Mouse (Mus musculus) frontal cortex, postnatal 10 days (tissue): ENCODE measurements around the gene Dcst1.
A peak's percentile ranks its signal among the peaks of the same experiment; 100 is the strongest.

Experiments
- DNase-seq, 2 experiments: peaks; one replicate each; pipeline ENCODE4 v3.0.0; 2022; ENCODE audit warnings: low spot score in 2 of 2, mixed read lengths in 1 of 2

Gene Dcst1

DNA sequence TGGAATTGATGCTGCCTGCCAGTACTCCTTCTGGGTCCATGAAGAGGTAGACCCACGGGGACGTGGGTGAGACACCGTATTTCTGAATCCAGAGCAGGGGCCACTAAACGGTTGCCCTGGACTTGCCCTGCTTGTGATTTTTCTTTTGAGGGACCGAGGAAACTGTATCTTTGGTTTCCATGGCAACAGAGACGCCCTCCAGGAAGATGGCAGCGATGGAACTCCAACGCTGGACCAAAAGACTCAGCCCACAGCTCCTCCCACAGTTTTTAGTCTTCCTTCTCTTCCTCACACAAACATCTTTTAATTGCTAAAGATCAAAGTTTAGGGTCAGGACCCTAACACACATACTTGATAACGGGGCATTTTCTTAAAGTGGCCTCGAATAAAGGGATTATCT lies 33.0 kb downstream of the Dcst1 start:
- no peak for DNase-seq

GRCm38 (mm10) chr3:89331561-89331960 lies 33.5 kb downstream of the Dcst1 start:
- no peak for DNase-seq

- no peak for DNase-seq
Observed at GRCm38 (mm10) chr3:89330948-89331347, 34.1 kb downstream of the Dcst1 start.

- no peak for DNase-seq
Observed at GRCm38 (mm10) chr3:89330346-89330745, 34.7 kb downstream of the Dcst1 start.

DNA sequence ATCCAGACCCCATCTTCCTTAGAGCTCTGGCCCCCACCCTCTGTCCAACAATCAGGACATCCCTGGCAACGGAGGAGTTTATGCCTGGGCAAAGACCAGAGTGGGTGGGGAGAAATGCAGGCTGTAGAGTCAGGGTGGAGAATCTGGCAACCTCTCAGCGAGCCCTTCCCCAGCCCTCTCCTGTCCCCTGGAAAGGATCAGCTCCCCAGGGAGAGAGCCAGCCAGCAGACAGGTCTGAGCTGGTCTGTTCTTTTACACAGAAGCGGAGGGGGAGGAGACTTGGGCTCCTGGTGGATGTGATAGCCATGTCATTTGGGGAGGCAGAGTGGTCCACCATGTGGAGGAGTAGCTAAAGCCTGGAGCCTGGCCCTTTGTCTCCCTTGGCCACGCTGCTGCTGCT lies 36.4 kb downstream of the Dcst1 start:
- no peak for DNase-seq

GRCm38 (mm10) chr3:89327371-89327870 lies 37.6 kb downstream of the Dcst1 start:
- DNase-seq = no peak

DNA sequence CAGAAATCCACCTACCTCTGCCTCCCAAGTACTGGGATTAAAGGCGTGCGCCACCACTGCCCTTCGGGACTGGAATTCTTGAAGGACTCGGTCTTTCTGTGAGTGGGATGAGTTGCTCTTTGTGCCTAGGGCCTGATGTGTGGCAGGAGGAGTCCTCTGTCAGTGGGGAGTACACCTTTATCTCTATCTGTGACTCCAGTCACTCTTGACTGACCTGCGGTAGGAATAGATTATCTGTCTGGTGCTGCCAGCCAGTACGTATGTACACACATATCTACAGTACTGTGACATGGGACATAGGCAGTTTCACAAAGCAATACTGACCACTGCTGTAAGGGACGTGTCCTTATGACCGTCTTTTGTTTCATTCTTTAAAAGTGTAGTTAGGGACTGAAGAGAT lies 39.2 kb downstream of the Dcst1 start:
- DNase-seq = no peak

DNA sequence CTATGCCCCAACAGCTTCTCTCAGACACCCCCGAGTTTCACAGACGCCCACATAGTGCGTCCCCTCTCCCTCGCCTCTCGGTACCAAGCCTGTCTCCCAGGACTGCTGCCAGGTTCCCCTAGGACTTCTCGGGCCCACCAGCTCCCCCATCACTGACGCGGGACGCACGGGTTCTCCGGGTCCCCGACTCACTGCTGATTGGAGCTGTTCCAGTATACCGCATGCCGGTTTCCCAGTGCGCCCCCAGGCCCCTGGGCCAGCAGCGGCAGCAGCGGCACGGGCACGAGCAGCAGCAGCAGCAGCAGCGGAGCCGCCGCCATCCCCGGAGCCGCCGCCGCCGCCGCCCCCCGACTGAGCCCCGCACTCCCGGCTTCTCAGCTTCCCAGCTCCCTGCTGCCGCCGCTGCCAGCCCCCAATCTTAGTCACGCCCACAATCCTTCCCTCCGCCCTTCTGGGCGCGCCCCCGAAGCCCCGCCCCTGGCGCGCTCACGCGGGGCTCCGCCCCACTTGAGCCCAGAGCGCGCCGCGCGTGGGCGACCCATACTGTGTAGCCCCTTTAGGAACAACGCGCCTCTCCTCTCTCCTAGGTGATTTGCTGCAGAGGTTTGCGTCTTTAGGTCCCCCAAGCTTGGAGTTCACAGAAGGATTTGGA lies 42.4 kb downstream of the Dcst1 start, which contains the start of gene Efna3:
Efna3 (minus strand) TSS at position 452 of the 652 bp plus-strand sequence.
- peak; percentile 84 to 88 for DNase-seq

- no peak for DNase-seq
Observed at GRCm38 (mm10) chr3:89322131-89322500, 42.9 kb downstream of the Dcst1 start.

DNA sequence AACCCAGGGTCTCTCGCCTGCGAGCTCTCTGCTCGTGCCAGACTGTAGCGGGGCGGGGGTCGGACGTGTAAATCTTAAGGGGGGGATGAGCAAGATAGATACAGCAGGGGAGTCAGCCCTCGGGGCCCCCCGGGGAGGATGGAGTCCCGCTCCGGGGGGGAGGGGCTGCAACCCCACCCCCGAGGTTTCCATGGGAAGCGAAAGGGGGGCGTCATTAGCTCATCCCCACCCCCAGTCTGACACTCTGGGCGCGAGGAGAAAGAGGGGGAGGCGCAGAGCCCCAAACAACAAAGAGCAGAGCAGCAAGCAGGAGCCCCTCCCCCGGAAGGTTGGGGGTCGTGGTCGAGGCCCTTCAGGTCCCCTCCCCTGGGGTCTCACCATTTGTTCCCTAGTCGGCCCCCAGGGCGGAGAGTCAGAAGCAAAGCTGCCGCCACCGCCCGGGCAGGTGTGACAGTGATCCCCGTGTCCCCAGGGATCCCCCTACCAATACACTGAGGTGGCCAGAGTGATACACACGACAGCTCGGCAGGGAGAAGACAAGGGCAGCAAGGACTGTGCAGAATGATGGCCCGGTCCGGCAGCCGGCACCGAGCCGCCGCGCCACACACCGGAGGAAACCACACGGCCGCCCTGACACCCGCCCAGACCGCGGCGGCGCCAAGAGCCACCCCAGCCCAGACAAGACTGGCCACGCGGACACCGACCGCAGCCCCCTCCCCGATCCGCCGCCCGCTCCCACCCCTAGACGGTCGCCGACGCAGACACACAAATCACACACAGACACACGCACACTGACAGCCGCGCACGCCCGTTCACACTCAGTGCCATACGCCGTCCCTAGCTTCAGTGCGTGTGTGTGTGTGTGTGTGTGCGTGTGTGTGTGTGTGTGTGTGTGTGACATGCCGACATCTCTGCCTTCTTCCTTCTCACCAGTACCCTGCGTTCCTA lies 43.6 kb downstream of the Dcst1 start:
- peak; percentile 56 to 65 for DNase-seq

GRCm38 (mm10) chr3:89320581-89321182 lies 44.4 kb downstream of the Dcst1 start:
- DNase-seq = peak; percentile 68 to 81

DNA sequence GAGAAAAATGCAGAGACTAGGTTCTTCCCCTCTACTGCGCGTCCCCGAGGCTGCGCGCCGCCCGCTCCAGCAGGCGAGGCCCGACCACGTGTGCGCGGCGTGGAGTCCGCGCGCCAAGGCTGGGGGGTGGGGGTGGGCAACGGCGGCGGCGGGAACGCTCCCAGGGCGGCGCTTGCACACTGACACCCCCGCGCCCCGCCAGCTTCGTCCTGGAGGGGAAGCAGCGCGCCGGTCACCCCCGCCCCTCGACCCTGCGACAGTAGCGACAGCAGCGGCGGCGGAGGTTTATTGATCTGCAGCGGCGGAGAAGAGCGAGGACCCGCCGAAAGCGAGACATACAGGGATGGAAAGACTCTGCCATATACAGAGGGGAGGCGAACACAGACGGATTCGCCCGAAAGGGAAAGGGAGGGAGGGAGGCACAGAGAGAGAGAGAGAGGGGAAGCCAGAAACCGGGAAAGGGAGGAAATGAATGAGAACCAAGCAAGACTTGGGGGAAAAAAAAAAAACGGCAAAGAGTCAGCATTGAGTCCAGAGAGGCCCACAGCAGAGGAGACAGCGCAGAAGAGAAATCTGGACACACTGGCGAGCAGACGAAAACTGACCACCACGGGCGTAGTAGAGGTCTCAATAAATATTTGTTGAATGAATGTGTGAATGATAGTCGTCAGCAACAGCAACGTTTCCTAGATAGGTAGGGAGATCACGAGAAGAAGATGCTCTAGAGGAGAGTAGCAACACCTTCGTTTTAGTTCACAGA lies 45.3 kb downstream of the Dcst1 start:
- peak in 1 of 2 experiments; percentile 62 for DNase-seq

DNA sequence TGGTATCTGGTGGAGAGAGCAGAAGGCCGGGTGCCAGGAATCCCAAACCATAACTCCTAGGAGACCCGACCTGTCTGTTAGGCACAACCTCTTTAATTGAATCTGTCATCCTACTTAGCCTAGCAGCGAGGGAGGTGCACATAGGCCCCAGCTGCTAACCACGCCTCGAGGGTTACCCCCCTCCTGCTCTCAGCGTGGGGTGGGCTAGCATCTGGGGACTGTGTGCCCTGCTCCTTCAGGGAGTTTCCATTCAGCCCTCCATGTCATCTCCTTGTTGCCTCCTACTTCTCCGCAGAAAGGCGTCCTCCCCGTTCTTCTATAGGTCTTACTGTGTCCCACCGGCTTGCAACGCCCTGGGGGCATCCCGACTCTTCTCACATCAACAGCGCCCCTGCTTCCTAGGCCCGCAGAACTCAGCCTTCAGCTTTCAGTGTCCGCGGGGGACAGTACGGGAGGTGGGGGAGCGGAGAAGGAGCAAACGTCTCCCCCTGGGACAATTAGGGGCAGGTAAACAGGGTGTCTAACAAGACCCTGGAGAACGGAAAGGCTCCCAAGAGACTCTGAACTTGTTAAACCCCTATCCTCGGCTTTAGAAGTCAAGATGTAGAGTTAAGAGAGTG lies 46.0 kb downstream of the Dcst1 start:
- no peak for DNase-seq

DNA sequence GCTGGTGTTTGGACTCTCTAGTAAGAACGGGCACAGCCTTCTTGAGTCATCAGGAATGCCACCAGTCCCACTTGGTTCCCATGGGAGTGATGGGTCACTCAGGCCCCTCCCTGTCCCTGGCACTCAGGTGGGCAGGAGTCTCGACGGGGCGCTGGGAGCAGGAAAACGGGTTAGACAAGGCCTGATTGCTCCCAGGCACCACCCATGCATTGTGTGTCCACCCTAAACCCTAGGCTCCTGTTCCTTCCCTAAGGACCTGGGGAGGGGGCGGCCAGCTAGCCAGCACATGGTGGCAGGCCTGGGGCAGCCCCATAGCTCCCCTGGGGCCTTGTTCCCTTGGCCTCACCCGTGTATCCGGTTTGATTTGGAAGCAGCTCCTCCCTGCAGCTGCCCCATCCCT lies 46.7 kb downstream of the Dcst1 start:
- DNase-seq = no peak

DNA sequence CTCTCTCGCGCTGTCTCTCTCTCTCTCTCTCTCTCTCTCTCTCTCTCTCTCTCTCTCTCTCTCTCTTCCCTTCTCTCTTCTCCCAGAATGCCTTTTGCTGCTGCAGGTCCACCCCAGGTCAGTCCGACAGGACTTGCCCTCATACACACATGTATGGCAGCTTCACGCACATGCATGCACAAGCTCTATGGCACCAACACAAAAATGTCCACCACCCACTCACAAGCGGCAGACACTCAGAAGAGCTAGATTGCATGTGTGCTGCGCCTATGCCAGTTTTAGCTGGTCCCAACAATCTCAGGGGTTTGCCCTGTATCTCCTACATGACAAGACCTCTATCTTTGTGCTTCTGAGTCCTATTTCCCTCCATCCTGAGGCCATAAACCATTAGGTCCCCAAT lies 47.8 kb downstream of the Dcst1 start:
- DNase-seq = no peak

DNA sequence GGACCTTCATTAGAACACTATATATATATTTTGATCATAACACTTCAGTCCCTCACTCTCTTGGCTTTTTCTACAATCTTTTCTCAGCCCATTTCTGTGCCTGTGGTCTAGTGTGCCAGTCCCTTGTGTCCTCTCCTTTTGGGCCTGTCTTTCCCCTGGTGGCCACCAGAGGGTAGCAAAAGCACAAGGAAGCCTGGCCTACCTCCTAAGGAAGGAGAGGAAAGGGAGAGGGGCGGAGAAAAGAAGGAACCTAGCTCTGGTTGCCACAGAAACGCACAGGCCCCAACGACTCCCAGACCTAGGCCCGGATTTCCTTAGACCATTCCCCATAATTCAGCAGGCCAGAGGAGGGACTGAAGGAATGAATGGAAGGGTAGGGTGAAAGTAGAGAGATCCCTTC lies 48.2 kb downstream of the Dcst1 start:
- peak; percentile 80 to 86 for DNase-seq

DNA sequence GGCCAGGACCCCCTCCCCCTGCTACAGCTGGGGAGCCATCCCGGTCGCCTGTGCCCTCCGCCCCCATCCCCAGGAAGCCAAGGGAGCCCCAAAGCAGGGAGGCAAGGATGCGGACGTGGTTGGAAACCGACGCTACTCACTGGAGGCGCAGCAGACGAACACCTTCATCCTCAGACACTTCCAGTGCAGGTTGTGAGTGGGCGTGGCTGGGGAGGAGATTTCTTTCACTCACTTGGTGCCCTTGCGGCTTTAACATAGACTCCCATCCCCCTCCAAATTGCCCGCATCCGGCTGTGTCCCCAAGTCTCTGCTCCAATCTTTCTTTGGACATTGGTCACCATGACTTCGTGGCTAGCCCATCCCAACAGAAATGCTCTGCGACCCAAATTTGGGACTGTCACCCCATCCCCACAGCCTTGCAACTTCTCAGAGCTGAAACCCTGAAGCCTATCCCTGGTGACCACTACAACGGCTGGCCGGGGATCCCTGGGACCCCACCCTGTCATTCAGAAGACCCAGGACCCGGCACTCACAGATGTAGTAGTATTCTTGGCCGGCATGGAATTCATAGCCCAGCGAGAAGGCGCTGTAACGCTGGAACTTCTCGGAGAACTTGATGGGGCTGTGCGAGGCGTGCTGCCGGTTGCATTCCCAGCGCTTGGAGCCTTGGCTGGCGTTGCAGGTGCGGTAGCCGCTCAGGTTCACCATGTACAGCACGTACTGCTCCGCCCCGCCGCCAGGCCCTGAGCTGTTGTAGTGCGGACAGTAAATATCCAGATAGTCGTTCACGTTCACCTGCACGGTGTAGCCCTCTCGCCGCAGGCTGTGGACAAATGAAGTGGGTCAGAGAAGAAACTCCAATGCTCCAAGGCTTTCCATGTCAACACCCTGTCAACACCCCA lies 48.9 kb downstream of the Dcst1 start:
- DNase-seq = no peak

DNA sequence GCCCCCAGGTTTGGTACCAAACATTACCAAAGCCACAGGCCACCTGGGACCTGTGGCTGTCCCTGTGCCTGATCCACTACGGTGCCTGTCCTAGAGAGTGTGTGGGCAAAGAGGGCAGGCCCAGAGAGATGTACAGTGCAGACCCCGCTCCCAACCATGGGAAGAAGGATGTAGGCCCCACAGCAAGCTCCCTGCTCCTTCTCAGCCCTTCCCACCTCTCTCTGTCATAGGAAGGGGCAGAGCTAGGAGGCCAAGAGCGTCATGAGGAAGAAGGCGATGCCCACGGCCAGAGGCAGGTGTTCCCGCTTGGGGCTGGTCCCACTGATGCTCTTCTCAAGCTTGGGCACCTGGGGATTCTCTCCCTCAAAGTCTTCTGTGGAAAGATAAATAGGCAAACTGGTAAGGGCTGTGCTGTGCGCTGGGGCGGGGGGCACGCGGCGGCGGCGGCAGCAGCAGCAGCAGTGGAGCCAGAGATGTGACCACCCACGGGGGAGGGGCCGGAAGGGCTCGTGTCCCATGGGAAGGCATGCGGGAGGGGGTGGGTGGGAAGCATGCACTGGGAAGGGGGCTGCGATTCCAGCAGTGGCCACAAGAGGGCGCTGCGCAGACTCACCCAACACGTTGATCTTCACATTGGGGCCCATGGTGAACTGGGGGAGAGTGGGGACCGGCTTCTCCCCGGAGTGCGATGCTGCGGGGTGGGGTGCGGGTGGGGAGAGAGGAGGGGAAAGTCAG lies 49.7 kb downstream of the Dcst1 start:
- peak; percentile 67 to 81 for DNase-seq

DNA sequence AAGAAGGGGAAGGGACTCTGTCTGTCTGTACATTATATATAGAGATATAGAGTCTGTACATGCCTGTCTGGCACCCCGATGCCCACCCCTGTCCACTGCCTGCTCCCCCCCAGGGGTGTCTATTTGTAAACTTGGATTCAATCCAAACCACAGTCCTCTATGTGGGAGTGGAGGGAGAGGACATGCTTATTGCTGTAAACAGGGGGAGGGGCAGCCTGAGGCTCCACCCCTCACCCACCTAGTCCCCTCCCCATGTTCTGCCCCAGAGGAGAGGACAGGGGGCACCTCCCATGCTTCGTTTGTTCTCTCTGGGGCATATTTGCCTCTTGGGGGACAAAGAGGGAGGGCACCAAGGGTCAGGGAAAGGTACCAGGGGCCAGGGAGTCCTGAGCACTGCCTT lies 50.3 kb downstream of the Dcst1 start:
- no peak for DNase-seq
